Mouse (Mus musculus): ENCODE data around the gene Oas1g. TPM values are rescaled to one million over a fixed set of nuclear protein-coding genes. Genes with fewer than 3 reads are reported as not detected.
"Not testable (repeated sequence)": the region's sequence is repeated elsewhere in the genome, so short reads cannot be mapped to it uniquely, and the experiment has no call there.

The Oas1g gene
- polyA plus RNA-seq, 1 experiment from 2014 or later: 1.2 TPM

- H3K4me3 ChIP-seq (ENCODE audit: low read depth, low read length): no peak overlapping the region
- H3K36me3 ChIP-seq (ENCODE audit: control insufficient read depth, insufficient read depth, low read length): no peaks in the 10 kb centered on the region
- no peak overlapping the region for H3K9ac ChIP-seq (ENCODE audit: low read length)
- no peak overlapping the region for H3K27ac ChIP-seq (ENCODE audit: low read depth)
- H3K27me3 ChIP-seq (replicated peaks; ENCODE audit: control insufficient read depth, insufficient read depth, low read length): no peaks in the 10 kb centered on the region
- H3K4me2 ChIP-seq (ENCODE audit: low read length): no peak overlapping the region
- 55% methylated on average over 7 of the region's 7 CpGs for WGBS
- H3K4me1 ChIP-seq (replicated peaks; ENCODE audit: control insufficient read depth, insufficient read depth, low read length): no peaks in the 10 kb centered on the region
- ATAC-seq (replicated peaks; ENCODE audit: low FRiP score, low TSS enrichment, low read depth) (no peak), DNase-seq (ENCODE audit: low spot score) (peak; percentile 32)
- no peaks in the 10 kb centered on the region for H3K9me3 ChIP-seq (ENCODE audit: control insufficient read depth, low read length)
These were observed 20.9 kb upstream of the Oas1g start for GRCm38 (mm10) chr5:120908196-120908920.

- not testable (repeated sequence) for H3K27me3 ChIP-seq (replicated peaks; ENCODE audit: control insufficient read depth, insufficient read depth, low read length); H3K36me3 ChIP-seq (ENCODE audit: control insufficient read depth, insufficient read depth, low read length); H3K4me1 ChIP-seq (replicated peaks; ENCODE audit: control insufficient read depth, insufficient read depth, low read length); H3K4me3 ChIP-seq (ENCODE audit: low read depth, low read length); H3K9ac ChIP-seq (ENCODE audit: low read length); H3K27ac ChIP-seq (ENCODE audit: low read depth); H3K9me3 ChIP-seq (ENCODE audit: control insufficient read depth, low read length); H3K4me2 ChIP-seq (ENCODE audit: low read length)
- ATAC-seq (replicated peaks; ENCODE audit: low FRiP score, low TSS enrichment, low read depth) (0 out of 2 replicates have a peak, but pooled peaks have one; percentile 50), DNase-seq (ENCODE audit: low spot score) (peak; percentile 50)
- WGBS: 35% methylated on average over 8 of the region's 12 CpGs
These were observed 19.6 kb upstream of the Oas1g start, which contains the start of gene Oas1a for GRCm38 (mm10) chr5:120906791-120907733. Oas1a (minus strand) TSS chr5:120907521.

- no peaks in the 10 kb centered on the region for H3K4me1 ChIP-seq (replicated peaks; ENCODE audit: control insufficient read depth, insufficient read depth, low read length)
- WGBS: 93% methylated on average over 5 of the region's 5 CpGs
- ATAC-seq (replicated peaks; ENCODE audit: low FRiP score, low TSS enrichment, low read depth): no peak
- H3K36me3 ChIP-seq (ENCODE audit: control insufficient read depth, insufficient read depth, low read length): no peaks in the 10 kb centered on the region
- no peak overlapping the region for H3K27ac ChIP-seq (ENCODE audit: low read depth)
- no peak for DNase-seq (ENCODE audit: low spot score)
- H3K4me2 ChIP-seq (ENCODE audit: low read length): no peak overlapping the region
- H3K9me3 ChIP-seq (ENCODE audit: control insufficient read depth, low read length): no peaks in the 10 kb centered on the region
- no peak overlapping the region for H3K9ac ChIP-seq (ENCODE audit: low read length)
- no peaks in the 10 kb centered on the region for H3K27me3 ChIP-seq (replicated peaks; ENCODE audit: control insufficient read depth, insufficient read depth, low read length)
- no peak overlapping the region for H3K4me3 ChIP-seq (ENCODE audit: low read depth, low read length)
These were observed 14.6 kb upstream of the Oas1g start for GRCm38 (mm10) chr5:120902056-120902455.

- DNase-seq (ENCODE audit: low spot score): peak; percentile 7
- Histone ChIP-seq H3K9ac (ENCODE audit: low read length) (no peak overlapping the region), H3K27ac (ENCODE audit: low read depth) (no peak overlapping the region), H3K27me3 (replicated peaks; ENCODE audit: control insufficient read depth, insufficient read depth, low read length) (no peaks in the 10 kb centered on the region), H3K4me3 (ENCODE audit: low read depth, low read length) (no peak overlapping the region), H3K4me2 (ENCODE audit: low read length) (no peak overlapping the region), H3K9me3 (ENCODE audit: control insufficient read depth, low read length) (no peaks in the 10 kb centered on the region), H3K36me3 (ENCODE audit: control insufficient read depth, insufficient read depth, low read length) (no peaks in the 10 kb centered on the region), H3K4me1 (replicated peaks; ENCODE audit: control insufficient read depth, insufficient read depth, low read length) (no peaks in the 10 kb centered on the region)
- WGBS: 59% methylated on average over 1 of the region's 1 CpGs
- no peak for ATAC-seq (replicated peaks; ENCODE audit: low FRiP score, low TSS enrichment, low read depth)
These were observed 13.3 kb upstream of the Oas1g start for GRCm38 (mm10) chr5:120900666-120901065.

- H3K36me3 ChIP-seq (ENCODE audit: control insufficient read depth, insufficient read depth, low read length): no peaks in the 10 kb centered on the region
- no peaks in the 10 kb centered on the region for H3K27me3 ChIP-seq (replicated peaks; ENCODE audit: control insufficient read depth, insufficient read depth, low read length)
- H3K4me3 ChIP-seq (ENCODE audit: low read depth, low read length): no peak overlapping the region
- DNase-seq (ENCODE audit: low spot score) (peak; percentile 31), ATAC-seq (replicated peaks; ENCODE audit: low FRiP score, low TSS enrichment, low read depth) (no peak)
- H3K4me2 ChIP-seq (ENCODE audit: low read length): no peak overlapping the region
- H3K4me1 ChIP-seq (replicated peaks; ENCODE audit: control insufficient read depth, insufficient read depth, low read length): no peaks in the 10 kb centered on the region
- no peaks in the 10 kb centered on the region for H3K9me3 ChIP-seq (ENCODE audit: control insufficient read depth, low read length)
- no peak overlapping the region for H3K27ac ChIP-seq (ENCODE audit: low read depth)
- no peak overlapping the region for H3K9ac ChIP-seq (ENCODE audit: low read length)
These were observed 11.3 kb upstream of the Oas1g start for GRCm38 (mm10) chr5:120898726-120899125.

GRCm38 (mm10) chr5:120898307-120898706, 10.9 kb upstream of the Oas1g start:
- no peaks in the 10 kb centered on the region for H3K27me3 ChIP-seq (replicated peaks; ENCODE audit: control insufficient read depth, insufficient read depth, low read length)
- H3K9me3 ChIP-seq (ENCODE audit: control insufficient read depth, low read length): no peaks in the 10 kb centered on the region
- ATAC-seq (replicated peaks; ENCODE audit: low FRiP score, low TSS enrichment, low read depth) (no peak), DNase-seq (ENCODE audit: low spot score) (no peak)
- H3K4me2 ChIP-seq (ENCODE audit: low read length): no peak overlapping the region
- H3K4me1 ChIP-seq (replicated peaks; ENCODE audit: control insufficient read depth, insufficient read depth, low read length): no peaks in the 10 kb centered on the region
- 90% methylated on average over 6 of the region's 6 CpGs for WGBS
- H3K27ac ChIP-seq (ENCODE audit: low read depth): no peak overlapping the region
- no peak overlapping the region for H3K4me3 ChIP-seq (ENCODE audit: low read depth, low read length)
- no peak overlapping the region for H3K9ac ChIP-seq (ENCODE audit: low read length)
- H3K36me3 ChIP-seq (ENCODE audit: control insufficient read depth, insufficient read depth, low read length): no peaks in the 10 kb centered on the region

GRCm38 (mm10) chr5:120895231-120895900, 8.0 kb upstream of the Oas1g start:
- Histone ChIP-seq H3K27me3 (replicated peaks; ENCODE audit: control insufficient read depth, insufficient read depth, low read length) (no peaks in the 10 kb centered on the region), H3K4me2 (ENCODE audit: low read length) (no peak overlapping the region), H3K9me3 (ENCODE audit: control insufficient read depth, low read length) (no peaks in the 10 kb centered on the region), H3K4me1 (replicated peaks; ENCODE audit: control insufficient read depth, insufficient read depth, low read length) (no peaks in the 10 kb centered on the region), H3K27ac (ENCODE audit: low read depth) (no peak overlapping the region), H3K4me3 (ENCODE audit: low read depth, low read length) (no peak overlapping the region), H3K36me3 (ENCODE audit: control insufficient read depth, insufficient read depth, low read length) (no peaks in the 10 kb centered on the region), H3K9ac (ENCODE audit: low read length) (no peak overlapping the region)
- ATAC-seq (replicated peaks; ENCODE audit: low FRiP score, low TSS enrichment, low read depth) (no peak), DNase-seq (ENCODE audit: low spot score) (peak; percentile 27)
- 90% methylated on average over 11 of the region's 11 CpGs for WGBS

GRCm38 (mm10) chr5:120894692-120895091, 7.3 kb upstream of the Oas1g start:
- H3K27me3 ChIP-seq (replicated peaks; ENCODE audit: control insufficient read depth, insufficient read depth, low read length); H3K4me3 ChIP-seq (ENCODE audit: low read depth, low read length); H3K27ac ChIP-seq (ENCODE audit: low read depth); ATAC-seq (replicated peaks; ENCODE audit: low FRiP score, low TSS enrichment, low read depth); H3K4me1 ChIP-seq (replicated peaks; ENCODE audit: control insufficient read depth, insufficient read depth, low read length); H3K9me3 ChIP-seq (ENCODE audit: control insufficient read depth, low read length); H3K36me3 ChIP-seq (ENCODE audit: control insufficient read depth, insufficient read depth, low read length); DNase-seq (ENCODE audit: low spot score); H3K9ac ChIP-seq (ENCODE audit: low read length); H3K4me2 ChIP-seq (ENCODE audit: low read length): not testable (repeated sequence)
- 74% methylated on average over 2 of the region's 2 CpGs for WGBS

Data from intestine, embryonic 14.5 days (tissue).